Mouse (Mus musculus): Measurements from ENCODE around the gene Armc2. TPM values are rescaled to one million over a fixed set of nuclear protein-coding genes. Genes with fewer than 3 reads are reported as not detected.

Armc2 gene
- polyA plus RNA-seq, 1 experiment = 0.35 TPM

GRCm38 (mm10) chr10:42024406-42024805, 6.2 kb upstream of the Armc2 start:
- Histone ChIP-seq H3K27ac (ENCODE audit: insufficient read depth, low read length) (no peak overlapping the region), H3K4me1 (ENCODE audit: control insufficient read depth, insufficient read depth, insufficient read length) (no peaks in the 10 kb centered on the region), H3K4me3 (ENCODE audit: extremely low read depth, insufficient read depth, insufficient read length) (no peak overlapping the region), H3K27me3 (ENCODE audit: control insufficient read depth, insufficient read depth, low read length) (no peaks in the 10 kb centered on the region), H3K36me3 (ENCODE audit: control insufficient read depth, insufficient read depth, low read length) (no peaks in the 10 kb centered on the region)
- DNase-seq (ENCODE audit: low read depth in 1 of 2, low spot score in 2 of 2) = no peak
- no peak for TF ChIP-seq CTCF (IDR thresholded peaks at IDR 0.05; ENCODE audit: extremely low read depth, insufficient read depth, insufficient read length, insufficient replicate concordance)
- no peak for TF ChIP-seq POLR2A (IDR thresholded peaks at IDR 0.05; ENCODE audit: low read depth, low read length)
- WGBS = 85% methylated on average over 6 of the region's 6 CpGs

GRCm38 (mm10) chr10:42021536-42021935, 3.3 kb upstream of the Armc2 start:
- Histone ChIP-seq H3K4me3 (ENCODE audit: extremely low read depth, insufficient read depth, insufficient read length) (no peak overlapping the region), H3K4me1 (ENCODE audit: control insufficient read depth, insufficient read depth, insufficient read length) (peaks cover 3% of the 10 kb centered on the region), H3K27me3 (ENCODE audit: control insufficient read depth, insufficient read depth, low read length) (no peaks in the 10 kb centered on the region), H3K36me3 (ENCODE audit: control insufficient read depth, insufficient read depth, low read length) (no peaks in the 10 kb centered on the region), H3K27ac (ENCODE audit: insufficient read depth, low read length) (no peak overlapping the region)
- DNase-seq (ENCODE audit: low read depth in 1 of 2, low spot score in 2 of 2) = no peak
- TF ChIP-seq POLR2A (IDR thresholded peaks at IDR 0.05; ENCODE audit: low read depth, low read length) (no peak), CTCF (IDR thresholded peaks at IDR 0.05; ENCODE audit: extremely low read depth, insufficient read depth, insufficient read length, insufficient replicate concordance) (no peak)
- WGBS = 81% methylated on average over 9 of the region's 9 CpGs

DNA sequence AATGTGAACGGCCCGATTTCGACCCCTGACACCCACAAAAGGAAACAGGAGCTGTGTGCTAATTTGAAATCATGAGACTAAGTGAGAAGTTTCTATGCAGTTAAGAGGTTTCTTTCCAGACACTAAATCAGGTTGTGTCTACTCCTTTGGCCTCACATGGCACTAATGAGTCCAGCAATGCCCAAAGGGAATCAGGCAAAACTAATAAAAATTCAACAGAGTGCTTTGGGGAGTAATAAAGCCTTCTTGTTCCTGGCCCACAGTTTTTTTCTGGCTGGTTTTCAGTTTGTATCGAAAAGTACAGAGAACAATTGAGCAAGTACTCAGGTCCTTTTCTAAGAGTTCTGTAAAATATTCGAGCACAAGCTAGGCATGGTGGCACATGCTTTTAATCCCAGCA, 4.2 kb downstream of the Armc2 start:
- peaks cover 3% of the 10 kb centered on the region for H3K4me1 ChIP-seq (ENCODE audit: control insufficient read depth, insufficient read depth, insufficient read length)
- no peaks in the 10 kb centered on the region for H3K36me3 ChIP-seq (ENCODE audit: control insufficient read depth, insufficient read depth, low read length)
- no peak overlapping the region for H3K4me3 ChIP-seq (ENCODE audit: extremely low read depth, insufficient read depth, insufficient read length)
- no peaks in the 10 kb centered on the region for H3K27me3 ChIP-seq (ENCODE audit: control insufficient read depth, insufficient read depth, low read length)
- DNase-seq (ENCODE audit: low read depth in 1 of 2, low spot score in 2 of 2) = no peak
- TF ChIP-seq POLR2A (IDR thresholded peaks at IDR 0.05; ENCODE audit: low read depth, low read length) (no peak), CTCF (IDR thresholded peaks at IDR 0.05; ENCODE audit: extremely low read depth, insufficient read depth, insufficient read length, insufficient replicate concordance) (no peak)
- no peak overlapping the region for H3K27ac ChIP-seq (ENCODE audit: insufficient read depth, low read length)
- 88% methylated on average over 5 of the region's 5 CpGs for WGBS

GRCm38 (mm10) chr10:42010761-42011435, 7.3 kb downstream of the Armc2 start:
- TF ChIP-seq CTCF (IDR thresholded peaks at IDR 0.05; ENCODE audit: extremely low read depth, insufficient read depth, insufficient read length, insufficient replicate concordance) (no peak), POLR2A (IDR thresholded peaks at IDR 0.05; ENCODE audit: low read depth, low read length) (no peak)
- Histone ChIP-seq H3K4me1 (ENCODE audit: control insufficient read depth, insufficient read depth, insufficient read length) (no peaks in the 10 kb centered on the region), H3K36me3 (ENCODE audit: control insufficient read depth, insufficient read depth, low read length) (no peaks in the 10 kb centered on the region), H3K27ac (ENCODE audit: insufficient read depth, low read length) (no peak overlapping the region), H3K27me3 (ENCODE audit: control insufficient read depth, insufficient read depth, low read length) (no peaks in the 10 kb centered on the region), H3K4me3 (ENCODE audit: extremely low read depth, insufficient read depth, insufficient read length) (no peak overlapping the region)
- WGBS = 77% methylated on average over 10 of the region's 10 CpGs
- DNase-seq (ENCODE audit: low read depth in 1 of 2, low spot score in 2 of 2) = no peak

DNA sequence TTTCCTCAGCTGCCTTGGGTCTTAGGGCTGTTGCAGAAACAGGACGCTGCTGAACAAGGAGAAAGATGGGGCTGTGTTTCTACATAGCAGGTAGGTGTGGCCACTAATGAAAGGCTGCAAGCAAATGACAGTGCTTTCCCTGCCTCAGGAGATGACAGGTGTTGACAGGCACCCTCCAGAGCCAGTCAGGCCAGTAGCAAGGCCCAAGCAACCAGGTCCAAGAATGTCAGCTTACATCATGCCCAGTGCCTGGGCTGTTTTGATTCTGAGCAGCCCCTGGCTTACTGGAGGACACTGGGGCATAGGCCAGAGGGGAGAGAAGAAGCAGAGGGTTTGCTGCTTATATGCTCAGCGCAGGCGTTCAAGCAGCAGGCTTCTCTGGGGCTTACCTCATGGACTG, 13.0 kb downstream of the Armc2 start:
- Histone ChIP-seq H3K4me3 (ENCODE audit: extremely low read depth, insufficient read depth, insufficient read length) (no peak overlapping the region), H3K4me1 (ENCODE audit: control insufficient read depth, insufficient read depth, insufficient read length) (no peaks in the 10 kb centered on the region), H3K36me3 (ENCODE audit: control insufficient read depth, insufficient read depth, low read length) (no peaks in the 10 kb centered on the region), H3K27me3 (ENCODE audit: control insufficient read depth, insufficient read depth, low read length) (no peaks in the 10 kb centered on the region), H3K27ac (ENCODE audit: insufficient read depth, low read length) (no peak overlapping the region)
- no peak for TF ChIP-seq POLR2A (IDR thresholded peaks at IDR 0.05; ENCODE audit: low read depth, low read length)
- no peak for TF ChIP-seq CTCF (IDR thresholded peaks at IDR 0.05; ENCODE audit: extremely low read depth, insufficient read depth, insufficient read length, insufficient replicate concordance)
- WGBS = 89% methylated on average over 3 of the region's 3 CpGs
- DNase-seq (ENCODE audit: low read depth in 1 of 2, low spot score in 2 of 2) = no peak

DNA sequence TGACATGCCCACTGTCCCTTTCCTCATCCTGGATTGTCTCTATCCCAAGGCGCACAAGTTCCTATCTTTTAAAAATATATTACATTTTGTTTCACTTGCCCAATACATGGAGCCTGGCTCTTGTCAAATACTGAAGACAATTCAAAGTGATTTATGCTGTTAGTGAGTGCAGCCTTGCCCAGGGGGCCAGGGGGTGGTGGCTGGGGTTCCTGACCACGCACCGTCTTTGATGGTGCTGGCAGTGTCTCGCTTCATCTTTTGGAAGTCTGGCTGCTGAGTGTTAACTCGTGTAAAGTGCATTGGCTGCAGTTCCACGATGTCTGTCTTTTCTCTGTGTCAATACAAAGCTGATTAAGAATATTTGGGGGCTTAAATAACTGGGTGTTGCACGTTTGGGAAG, 13.6 kb downstream of the Armc2 start:
- no peaks in the 10 kb centered on the region for H3K27me3 ChIP-seq (ENCODE audit: control insufficient read depth, insufficient read depth, low read length)
- H3K27ac ChIP-seq (ENCODE audit: insufficient read depth, low read length) = no peak overlapping the region
- H3K4me3 ChIP-seq (ENCODE audit: extremely low read depth, insufficient read depth, insufficient read length) = no peak overlapping the region
- 71% methylated on average over 7 of the region's 7 CpGs for WGBS
- TF ChIP-seq POLR2A (IDR thresholded peaks at IDR 0.05; ENCODE audit: low read depth, low read length) = no peak
- H3K4me1 ChIP-seq (ENCODE audit: control insufficient read depth, insufficient read depth, insufficient read length) = no peaks in the 10 kb centered on the region
- H3K36me3 ChIP-seq (ENCODE audit: control insufficient read depth, insufficient read depth, low read length) = no peaks in the 10 kb centered on the region
- no peak for DNase-seq (ENCODE audit: low read depth in 1 of 2, low spot score in 2 of 2)

DNA sequence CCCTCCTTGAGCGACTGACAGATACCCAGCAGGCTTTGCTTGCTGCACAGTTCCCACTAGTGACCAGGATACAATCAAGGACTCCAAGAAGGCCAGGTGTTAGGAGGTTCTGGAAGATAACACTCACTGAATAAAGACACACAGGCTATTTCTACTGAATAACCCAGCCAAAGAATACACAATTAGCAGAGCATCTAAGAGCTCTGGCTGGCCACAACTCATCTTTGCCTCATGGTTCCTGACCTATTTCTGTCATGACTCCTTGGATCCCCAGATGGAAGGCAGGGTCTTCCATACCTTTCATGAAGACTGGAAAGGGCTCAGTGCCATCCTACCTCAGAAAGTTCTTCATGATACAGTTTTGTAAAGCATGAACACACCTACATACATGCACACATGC, 14.2 kb downstream of the Armc2 start:
- Histone ChIP-seq H3K4me1 (ENCODE audit: control insufficient read depth, insufficient read depth, insufficient read length) (no peaks in the 10 kb centered on the region), H3K27ac (ENCODE audit: insufficient read depth, low read length) (no peak overlapping the region), H3K36me3 (ENCODE audit: control insufficient read depth, insufficient read depth, low read length) (no peaks in the 10 kb centered on the region), H3K4me3 (ENCODE audit: extremely low read depth, insufficient read depth, insufficient read length) (no peak overlapping the region), H3K27me3 (ENCODE audit: control insufficient read depth, insufficient read depth, low read length) (no peaks in the 10 kb centered on the region)
- no peak for DNase-seq (ENCODE audit: low read depth in 1 of 2, low spot score in 2 of 2)
- TF ChIP-seq POLR2A (IDR thresholded peaks at IDR 0.05; ENCODE audit: low read depth, low read length) (no peak), CTCF (IDR thresholded peaks at IDR 0.05; ENCODE audit: extremely low read depth, insufficient read depth, insufficient read length, insufficient replicate concordance) (no peak)
- WGBS = 76% methylated on average over 1 of the region's 1 CpGs
